Mouse (Mus musculus): Measurements from ENCODE around the gene Slc22a22.

DNA sequence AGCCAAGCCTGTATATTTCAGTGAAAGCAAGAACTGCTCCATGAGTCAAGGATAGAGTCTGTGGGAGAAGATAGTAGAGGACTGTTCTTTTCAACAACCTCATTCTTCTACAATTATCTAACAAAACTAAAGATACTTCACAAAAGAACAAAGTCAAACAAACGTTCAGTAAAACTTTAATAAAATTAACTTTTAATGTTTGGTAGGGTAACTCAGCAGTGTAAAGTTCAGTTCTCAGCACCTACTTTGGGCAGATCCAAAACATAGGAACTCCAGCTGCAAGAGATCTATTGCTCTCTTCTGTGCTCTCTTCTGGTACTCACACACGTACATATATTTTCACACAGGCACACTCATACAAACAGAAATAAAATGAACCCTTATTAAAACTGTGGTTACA lies 159.4 kb downstream of the Slc22a22 start:
- TF ChIP-seq POLR2A (IDR thresholded peaks at IDR 0.05; ENCODE audit: extremely low read depth, insufficient read depth, low read length) (no peak), CTCF (IDR thresholded peaks at IDR 0.05; ENCODE audit: low read depth, low read length) (no peak)
